Mouse (Mus musculus): ENCODE measurements around the gene Bahd1. TPM values are rescaled to one million over a fixed set of nuclear protein-coding genes. Genes with fewer than 3 reads are reported as not detected.
A peak's percentile ranks its signal among the peaks of the same experiment; 100 is the strongest.

Bahd1 gene
- polyA plus RNA-seq, 1 experiment from 2014 or later = 3.3 TPM

GRCm38 (mm10) chr2:118949699-118950098, 49.5 kb downstream of the Bahd1 start:
- WGBS = 48% methylated on average over 3 of the region's 3 CpGs
- Histone ChIP-seq H3K27ac (no peak overlapping the region), H3K36me3 (no peaks in the 10 kb centered on the region), H3K4me1 (replicated peaks) (no peaks in the 10 kb centered on the region), H3K9me3 (replicated peaks) (no peaks in the 10 kb centered on the region), H3K4me3 (no peak overlapping the region), H3K27me3 (no peaks in the 10 kb centered on the region), H3K9ac (no peak overlapping the region), H3K4me2 (no peak overlapping the region)
- ATAC-seq (replicated peaks; ENCODE audit: insufficient number of reproducible peaks, insufficient read depth, low FRiP score, low read depth) = no peak

- Histone ChIP-seq H3K4me1 (replicated peaks) (no peaks in the 10 kb centered on the region), H3K27ac (no peak overlapping the region), H3K9me3 (replicated peaks) (no peaks in the 10 kb centered on the region), H3K36me3 (no peaks in the 10 kb centered on the region), H3K27me3 (no peaks in the 10 kb centered on the region), H3K9ac (no peak overlapping the region), H3K4me3 (no peak overlapping the region), H3K4me2 (no peak overlapping the region)
- ATAC-seq (replicated peaks; ENCODE audit: insufficient number of reproducible peaks, insufficient read depth, low FRiP score, low read depth) = no peak
- 56% methylated on average over 5 of the region's 5 CpGs for WGBS
Observed at GRCm38 (mm10) chr2:118956497-118956896, 56.3 kb downstream of the Bahd1 start.

GRCm38 (mm10) chr2:118959644-118960043, 59.5 kb downstream of the Bahd1 start:
- no peak overlapping the region for H3K9ac ChIP-seq
- no peaks in the 10 kb centered on the region; the same call in 1 of the 2 replicates for H3K4me1 ChIP-seq (replicated peaks)
- ATAC-seq (replicated peaks; ENCODE audit: insufficient number of reproducible peaks, insufficient read depth, low FRiP score, low read depth) = no peak
- 18% methylated on average over 2 of the region's 2 CpGs for WGBS
- H3K27me3 ChIP-seq = no peaks in the 10 kb centered on the region
- H3K36me3 ChIP-seq = no peaks in the 10 kb centered on the region
- no peak overlapping the region for H3K4me3 ChIP-seq
- no peak overlapping the region for H3K27ac ChIP-seq
- H3K9me3 ChIP-seq (replicated peaks) = no peaks in the 10 kb centered on the region
- no peak overlapping the region for H3K4me2 ChIP-seq

GRCm38 (mm10) chr2:118960413-118960812, 60.2 kb downstream of the Bahd1 start:
- Histone ChIP-seq H3K4me1 (replicated peaks) (no peaks in the 10 kb centered on the region; the same call in 1 of the 2 replicates), H3K36me3 (no peaks in the 10 kb centered on the region), H3K27ac (no peak overlapping the region), H3K27me3 (no peaks in the 10 kb centered on the region), H3K4me2 (no peak overlapping the region), H3K9me3 (replicated peaks) (no peaks in the 10 kb centered on the region), H3K4me3 (no peak overlapping the region), H3K9ac (no peak overlapping the region)
- 75% methylated on average over 2 of the region's 2 CpGs for WGBS
- ATAC-seq (replicated peaks; ENCODE audit: insufficient number of reproducible peaks, insufficient read depth, low FRiP score, low read depth) = no peak

GRCm38 (mm10) chr2:118961546-118961945, 61.4 kb downstream of the Bahd1 start:
- Histone ChIP-seq H3K9me3 (replicated peaks) (no peaks in the 10 kb centered on the region), H3K27ac (no peak overlapping the region), H3K9ac (no peak overlapping the region), H3K36me3 (no peaks in the 10 kb centered on the region), H3K4me1 (replicated peaks) (no peaks in the 10 kb centered on the region; the same call in 1 of the 2 replicates), H3K27me3 (no peaks in the 10 kb centered on the region), H3K4me2 (no peak overlapping the region), H3K4me3 (no peak overlapping the region)
- no peak for ATAC-seq (replicated peaks; ENCODE audit: insufficient number of reproducible peaks, insufficient read depth, low FRiP score, low read depth)
- WGBS = 49% methylated on average over 2 of the region's 2 CpGs

GRCm38 (mm10) chr2:118963007-118963675, 63.0 kb downstream of the Bahd1 start:
- H3K27ac ChIP-seq = no peak overlapping the region
- no peak overlapping the region for H3K4me3 ChIP-seq
- no peaks in the 10 kb centered on the region; the same call in 1 of the 2 replicates for H3K4me1 ChIP-seq (replicated peaks)
- H3K9ac ChIP-seq = no peak overlapping the region
- H3K4me2 ChIP-seq = no peak overlapping the region
- WGBS = 48% methylated on average over 9 of the region's 9 CpGs
- ATAC-seq (replicated peaks; ENCODE audit: insufficient number of reproducible peaks, insufficient read depth, low FRiP score, low read depth) = no peak
- H3K36me3 ChIP-seq = no peaks in the 10 kb centered on the region
- no peaks in the 10 kb centered on the region for H3K9me3 ChIP-seq (replicated peaks)
- no peaks in the 10 kb centered on the region for H3K27me3 ChIP-seq

GRCm38 (mm10) chr2:118963676-118964012, 63.5 kb downstream of the Bahd1 start:
- Histone ChIP-seq H3K4me1 (replicated peaks) (no peaks in the 10 kb centered on the region; the same call in 1 of the 2 replicates), H3K9me3 (replicated peaks) (no peaks in the 10 kb centered on the region), H3K9ac (no peak overlapping the region), H3K27me3 (no peaks in the 10 kb centered on the region), H3K4me2 (no peak overlapping the region), H3K36me3 (no peaks in the 10 kb centered on the region), H3K27ac (no peak overlapping the region), H3K4me3 (no peak overlapping the region)
- 28% methylated on average over 7 of the region's 7 CpGs for WGBS
- ATAC-seq (replicated peaks; ENCODE audit: insufficient number of reproducible peaks, insufficient read depth, low FRiP score, low read depth) = no peak

GRCm38 (mm10) chr2:118969585-118970147, 69.5 kb downstream of the Bahd1 start:
- H3K4me2 ChIP-seq = no peak overlapping the region
- peaks cover 3% of the 10 kb centered on the region; the same call in 1 of the 2 replicates for H3K4me1 ChIP-seq (replicated peaks)
- no peaks in the 10 kb centered on the region for H3K9me3 ChIP-seq (replicated peaks)
- WGBS = 76% methylated on average over 11 of the region's 11 CpGs
- H3K27me3 ChIP-seq = peaks cover 10% of the 10 kb centered on the region
- H3K4me3 ChIP-seq = no peak overlapping the region
- no peak for ATAC-seq (replicated peaks; ENCODE audit: insufficient number of reproducible peaks, insufficient read depth, low FRiP score, low read depth)
- no peak overlapping the region for H3K9ac ChIP-seq
- H3K36me3 ChIP-seq = no peaks in the 10 kb centered on the region
- no peak overlapping the region for H3K27ac ChIP-seq

- Histone ChIP-seq H3K9ac (no peak overlapping the region), H3K9me3 (replicated peaks) (no peaks in the 10 kb centered on the region), H3K4me1 (replicated peaks) (peaks cover 20% of the 10 kb centered on the region), H3K27me3 (peaks cover 20% of the 10 kb centered on the region), H3K36me3 (no peaks in the 10 kb centered on the region), H3K4me3 (no peak overlapping the region), H3K27ac (no peak overlapping the region), H3K4me2 (no peak overlapping the region; the same call in 1 of the 2 replicates)
- ATAC-seq (replicated peaks; ENCODE audit: insufficient number of reproducible peaks, insufficient read depth, low FRiP score, low read depth) = no peak
- 77% methylated on average over 5 of the region's 5 CpGs for WGBS
Observed at GRCm38 (mm10) chr2:118972048-118972447, 71.9 kb downstream of the Bahd1 start.

- H3K4me1 ChIP-seq (replicated peaks) = peaks cover 21% of the 10 kb centered on the region
- peak overlapping the region; percentile 48 for H3K4me3 ChIP-seq
- peak overlapping the region; percentile 55 for H3K9ac ChIP-seq
- peak; percentile 63 for ATAC-seq (replicated peaks; ENCODE audit: insufficient number of reproducible peaks, insufficient read depth, low FRiP score, low read depth)
- peak overlapping the region; percentile 86 for H3K4me2 ChIP-seq
- H3K9me3 ChIP-seq (replicated peaks) = no peaks in the 10 kb centered on the region
- 2% methylated on average over 33 of the region's 33 CpGs for whole genome bisulfite sequencing
- no peak overlapping the region for H3K27ac ChIP-seq
- H3K27me3 ChIP-seq = peaks cover 25% of the 10 kb centered on the region
- no peaks in the 10 kb centered on the region for H3K36me3 ChIP-seq
Observed at GRCm38 (mm10) chr2:118972687-118973376, 72.7 kb downstream of the Bahd1 start.
